In genomic region chr1:92772101-92772783, GRCm38 (mm10) we compare ENCODE assay signal across 10 mouse cellular contexts. TPM values are rescaled to one million over a fixed set of nuclear protein-coding genes. Genes with fewer than 3 reads are reported as not detected.
DNase-seq lines count a peak whose midpoint lies in the region; ATAC-seq lines count a peak whose summit lies in the region.
"Had no signal": no experiment of that assay in that cellular context is flagged by ENCODE, and none has a peak within 500 bp of the region (broad histone marks: within the 10 kb centered on the region; RNA-seq: fewer than 3 reads in every experiment).

No protein-coding gene starts in this region.

- ATAC-seq in heart, embryonic 12.5 days (ENCODE audit: insufficient number of reproducible peaks, low FRiP score): no peak
- ATAC-seq in midbrain, embryonic 11.5 days (ENCODE audit: low FRiP score): no peak
- ATAC-seq in neural tube, embryonic 15.5 days (ENCODE audit: low FRiP score): no peak

- peak overlapping the region; percentile 22 for H3K4me2 ChIP-seq in heart, embryonic 12.5 days
- no peak overlapping the region for H3K4me2 ChIP-seq in midbrain, embryonic 11.5 days
- no peak overlapping the region for H3K4me2 ChIP-seq in neural tube, embryonic 15.5 days
- H3K4me2 ChIP-seq: liver, embryonic 13.5 days had no signal

- no peak overlapping the region for H3K4me3 ChIP-seq in heart, embryonic 12.5 days
- H3K4me3 ChIP-seq in midbrain, embryonic 11.5 days (ENCODE audit: low read depth, low read length): no peak overlapping the region
- H3K4me3 ChIP-seq in neural tube, embryonic 15.5 days (replicated peaks): no peak overlapping the region
- H3K4me3 ChIP-seq: liver, embryonic 13.5 days had no signal

- no peaks in the 10 kb centered on the region for H3K36me3 ChIP-seq in heart, embryonic 12.5 days
- H3K36me3 ChIP-seq in midbrain, embryonic 11.5 days (ENCODE audit: control insufficient read depth, insufficient read depth, low read length): no peaks in the 10 kb centered on the region
- H3K36me3 ChIP-seq in neural tube, embryonic 15.5 days: no peaks in the 10 kb centered on the region
- H3K36me3 ChIP-seq: liver, embryonic 13.5 days had no signal

- peak overlapping the region; percentile 31; the same call in 1 of the 2 replicates for H3K27ac ChIP-seq in heart, embryonic 12.5 days (ENCODE audit: poor library complexity, severe bottlenecking)
- 0 out of 2 replicates have a peak overlapping the region, but pooled peaks have one; percentile 22 for H3K27ac ChIP-seq in midbrain, embryonic 11.5 days (ENCODE audit: low read depth, low read length)
- H3K27ac ChIP-seq in neural tube, embryonic 15.5 days (replicated peaks): no peak overlapping the region
- H3K27ac ChIP-seq: kidney, postnatal 0 days; liver, embryonic 13.5 days had no signal

- peaks cover 44% of the 10 kb centered on the region for H3K27me3 ChIP-seq in heart, embryonic 12.5 days (replicated peaks)
- H3K27me3 ChIP-seq in midbrain, embryonic 11.5 days (ENCODE audit: control insufficient read depth, insufficient read depth, low read length): no peaks in the 10 kb centered on the region
- H3K27me3 ChIP-seq in neural tube, embryonic 15.5 days (replicated peaks): no peaks in the 10 kb centered on the region
- H3K27me3 ChIP-seq: liver, embryonic 13.5 days had no signal

- 25% methylated on average over 9 of the region's 9 CpGs for WGBS in heart, embryonic 12.5 days
- WGBS in midbrain, embryonic 11.5 days: 71% methylated on average over 9 of the region's 9 CpGs
- 84% methylated on average over 9 of the region's 9 CpGs for WGBS in neural tube, embryonic 15.5 days

- peak; percentile 55 for DNase-seq in embryo, embryonic 10 days (ENCODE audit: low spot score)
- no peak for DNase-seq in embryo, embryonic 9.5 days (ENCODE audit: extremely low spot score)
- peak; percentile 60 for DNase-seq in embryo, embryonic 10.5 days (ENCODE audit: low spot score)
- peak; percentile 89 for DNase-seq in midbrain, embryonic 11.5 days (ENCODE audit: low spot score, missing footprints)
- no peak for DNase-seq in right cerebral cortex, adult 2 months (ENCODE audit: low spot score in 2 of 2)
- DNase-seq in kidney, postnatal 14 days: no peak
- DNase-seq: liver, embryonic 13.5 days had no signal

- H3K9me3 ChIP-seq in heart, embryonic 12.5 days (replicated peaks): no peaks in the 10 kb centered on the region
- no peaks in the 10 kb centered on the region for H3K9me3 ChIP-seq in midbrain, embryonic 11.5 days (ENCODE audit: control insufficient read depth, low read length)
- H3K9me3 ChIP-seq in neural tube, embryonic 15.5 days (replicated peaks): no peaks in the 10 kb centered on the region
- H3K9me3 ChIP-seq: liver, embryonic 13.5 days had no signal

- peaks cover 59% of the 10 kb centered on the region for H3K4me1 ChIP-seq in heart, embryonic 12.5 days (replicated peaks)
- H3K4me1 ChIP-seq in midbrain, embryonic 11.5 days (ENCODE audit: control insufficient read depth, insufficient read depth, low read length): peaks cover 14% of the 10 kb centered on the region
- peaks cover 14% of the 10 kb centered on the region for H3K4me1 ChIP-seq in neural tube, embryonic 15.5 days

- H3K9ac ChIP-seq in heart, embryonic 12.5 days: no peak overlapping the region
- no peak overlapping the region for H3K9ac ChIP-seq in midbrain, embryonic 11.5 days (ENCODE audit: low read length)
- no peak overlapping the region for H3K9ac ChIP-seq in neural tube, embryonic 15.5 days (replicated peaks)
- H3K9ac ChIP-seq: liver, embryonic 13.5 days had no signal

RNA-seq across cellular contexts. Expression of gene Gpc1, which starts 59.2 kb away (rescaled TPM):
- 67.2 and 70.3 TPM in 2 replicates for polyA plus RNA-seq in heart, embryonic 12.5 days (2016; fragmentation: Nextera tagmentation; extraction: Ambion mirVana)
- 32.1 and 41.8 TPM in 2 replicates for polyA plus RNA-seq in midbrain, embryonic 11.5 days (2014; fragmentation: Nextera tagmentation; extraction: Ambion mirVana)
- 63.1 and 64.6 TPM in 2 replicates for polyA plus RNA-seq in neural tube, embryonic 15.5 days (2015; fragmentation: Nextera tagmentation; extraction: Ambion mirVana)

Comparison
In these comparisons a context has a peak if more than half of its experiments do, and no peak if none do; other contexts are left out.
1. DNase-seq: peak in embryo, embryonic 10 days (single experiment), embryo, embryonic 10.5 days (single experiment) and midbrain, embryonic 11.5 days (single experiment); none in embryo, embryonic 9.5 days (single experiment), right cerebral cortex, adult 2 months (0 of 2) and kidney, postnatal 14 days (single experiment).